Comparison of ENCODE assay signal across 9 mouse cellular contexts in the genomic region with DNA sequence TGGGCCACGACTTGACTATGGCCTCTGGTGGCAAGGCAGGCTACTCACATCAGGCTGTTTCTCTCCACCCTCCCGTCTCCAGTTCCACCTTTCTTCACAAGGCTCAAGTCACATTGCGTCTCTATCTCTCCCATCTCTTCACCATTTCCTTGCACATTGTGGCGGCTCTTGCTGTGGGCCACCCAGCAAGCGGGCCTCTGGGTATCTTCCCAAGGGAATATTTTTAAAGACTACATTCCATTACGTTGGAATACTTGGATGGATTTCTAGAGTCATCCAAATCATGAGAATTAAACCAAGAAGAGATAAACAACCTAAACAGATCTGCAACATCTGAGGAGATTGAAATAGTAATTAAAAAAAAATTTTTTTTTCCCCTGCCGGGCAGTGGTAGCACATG. TPM values are rescaled to one million over a fixed set of nuclear protein-coding genes. Genes with fewer than 3 reads are reported as not detected.
DNase-seq lines count a peak whose midpoint lies in the region; ATAC-seq and TF ChIP-seq lines count a peak whose summit lies in the region.
"Had no signal": no experiment of that assay in that cellular context is flagged by ENCODE, and none has a peak within 500 bp of the region (broad histone marks: within the 10 kb centered on the region; RNA-seq: fewer than 3 reads in every experiment).

A gene (minus strand): TSS at position 101 of the 400 bp plus-strand sequence.

- 0 out of 2 replicates have a peak within 1 kb of the TSS, but pooled peaks have one; percentile 26 for H3K27ac ChIP-seq in lung, embryonic 15.5 days
- no peak within 1 kb of the TSS for H3K27ac ChIP-seq in cortical plate, adult 2 months (ENCODE audit: insufficient read depth, low read length)
- no peak within 1 kb of the TSS for H3K27ac ChIP-seq in hindbrain, embryonic 14.5 days
- H3K27ac ChIP-seq in liver, embryonic 16.5 days (ENCODE audit: low read length): no peak within 1 kb of the TSS

- no peak within 1 kb of the TSS for H3K9ac ChIP-seq in lung, embryonic 15.5 days
- H3K9ac ChIP-seq in hindbrain, embryonic 14.5 days: no peak within 1 kb of the TSS
- H3K9ac ChIP-seq in liver, embryonic 16.5 days (ENCODE audit: low read depth, low read length): no peak within 1 kb of the TSS

- H3K36me3 ChIP-seq in lung, embryonic 15.5 days: no peaks in the 10 kb centered on the region
- no peaks in the 10 kb centered on the region for H3K36me3 ChIP-seq in hindbrain, embryonic 14.5 days (replicated peaks; ENCODE audit: control insufficient read depth, insufficient read depth)
- H3K36me3 ChIP-seq in liver, embryonic 16.5 days (ENCODE audit: control insufficient read depth, insufficient read depth): no peaks in the 10 kb centered on the region

- no peak for ATAC-seq in lung, embryonic 15.5 days (ENCODE audit: borderline replicate concordance, extremely low read depth, low FRiP score, low TSS enrichment)
- no peak for ATAC-seq in hindbrain, embryonic 14.5 days (ENCODE audit: low FRiP score)
- ATAC-seq in liver, embryonic 16.5 days (ENCODE audit: low read depth): no peak
- ATAC-seq in frontal cortex, adult (ENCODE audit: low TSS enrichment): no peak

- H3K4me2 ChIP-seq in lung, embryonic 15.5 days: no peak within 1 kb of the TSS
- H3K4me2 ChIP-seq in hindbrain, embryonic 14.5 days (replicated peaks): no peak within 1 kb of the TSS
- no peak within 1 kb of the TSS for H3K4me2 ChIP-seq in liver, embryonic 16.5 days (ENCODE audit: low read depth, low read length)

- H3K27me3 ChIP-seq in lung, embryonic 15.5 days: no peaks in the 10 kb centered on the region
- H3K27me3 ChIP-seq in hindbrain, embryonic 14.5 days (ENCODE audit: control insufficient read depth, insufficient read depth, low read length): no peaks in the 10 kb centered on the region
- H3K27me3 ChIP-seq in liver, embryonic 16.5 days (ENCODE audit: control insufficient read depth, insufficient read depth, low read depth, low read length): no peaks in the 10 kb centered on the region

- peaks cover 5% of the 10 kb centered on the region; the same call in 1 of the 2 replicates for H3K4me1 ChIP-seq in lung, embryonic 15.5 days
- no peaks in the 10 kb centered on the region for H3K4me1 ChIP-seq in cortical plate, adult 2 months (ENCODE audit: control insufficient read depth, insufficient read depth, low read length)
- no peaks in the 10 kb centered on the region for H3K4me1 ChIP-seq in hindbrain, embryonic 14.5 days (replicated peaks; ENCODE audit: control insufficient read depth, insufficient read depth, low read length)
- no peaks in the 10 kb centered on the region for H3K4me1 ChIP-seq in liver, embryonic 16.5 days (ENCODE audit: control insufficient read depth, low read depth, low read length)

- H3K4me3 ChIP-seq in lung, embryonic 15.5 days: no peak within 1 kb of the TSS
- no peak within 1 kb of the TSS for H3K4me3 ChIP-seq in cortical plate, adult 2 months (ENCODE audit: insufficient read depth, low read length)
- H3K4me3 ChIP-seq in hindbrain, embryonic 14.5 days (replicated peaks; ENCODE audit: low read length): no peak within 1 kb of the TSS
- H3K4me3 ChIP-seq in liver, embryonic 16.5 days (ENCODE audit: low read depth, low read length): no peak within 1 kb of the TSS
- H3K4me3 ChIP-seq: erythroblast, embryonic 14.5 days had no signal

- no peaks in the 10 kb centered on the region for H3K9me3 ChIP-seq in lung, embryonic 15.5 days
- H3K9me3 ChIP-seq in hindbrain, embryonic 14.5 days (ENCODE audit: control insufficient read depth, low read length): no peaks in the 10 kb centered on the region
- H3K9me3 ChIP-seq in liver, embryonic 16.5 days (replicated peaks; ENCODE audit: control insufficient read depth, low read length): no peaks in the 10 kb centered on the region

- WGBS in lung, embryonic 15.5 days: 70% methylated on average over 7 of the region's 7 CpGs
- 88% methylated on average over 7 of the region's 7 CpGs for WGBS in hindbrain, embryonic 14.5 days
- 60% methylated on average over 7 of the region's 7 CpGs for WGBS in liver, embryonic 16.5 days (ENCODE audit: insufficient replicate concordance)

- TF ChIP-seq CTCF in cortical plate, adult 2 months (IDR thresholded peaks at IDR 0.05; ENCODE audit: extremely low read depth, insufficient read depth, low read length): no peak

- TF ChIP-seq POLR2A in cortical plate, adult 2 months (IDR thresholded peaks at IDR 0.05; ENCODE audit: extremely low read depth, insufficient read depth, low read length): no peak

- DNase-seq in lung, postnatal 25 days (ENCODE audit: low spot score): no peak
- DNase-seq in hindbrain, embryonic 14.5 days (ENCODE audit: low spot score): no peak
- DNase-seq in cerebellum, adult 11-12 months: no peak
- DNase-seq in thymus, adult 18-20 months: no peak

RNA-seq across cellular contexts. Expression of the gene that starts here (rescaled TPM):
- 176 TPM in 2 replicates for polyA plus RNA-seq in lung, embryonic 15.5 days (2015; fragmentation: Nextera tagmentation; extraction: Ambion mirVana)
- 114 and 125 TPM in 2 replicates for polyA plus RNA-seq in cortical plate, adult 2 months (2012; rRNA removed)
- 87.7 and 97.9 TPM in 2 replicates for polyA plus RNA-seq in hindbrain, embryonic 14.5 days (2014; fragmentation: Nextera tagmentation; extraction: Ambion mirVana)
- 256 and 258 TPM in 2 replicates for polyA plus RNA-seq in liver, embryonic 16.5 days (2015; fragmentation: Nextera tagmentation; extraction: Ambion mirVana)
